Mouse (Mus musculus): ENCODE results near the gene Gpr18. TPM values are rescaled to one million over a fixed set of nuclear protein-coding genes. Genes with fewer than 3 reads are reported as not detected.

Gene Gpr18
- polyA plus RNA-seq, 1 experiment, result 0.26 TPM

DNA sequence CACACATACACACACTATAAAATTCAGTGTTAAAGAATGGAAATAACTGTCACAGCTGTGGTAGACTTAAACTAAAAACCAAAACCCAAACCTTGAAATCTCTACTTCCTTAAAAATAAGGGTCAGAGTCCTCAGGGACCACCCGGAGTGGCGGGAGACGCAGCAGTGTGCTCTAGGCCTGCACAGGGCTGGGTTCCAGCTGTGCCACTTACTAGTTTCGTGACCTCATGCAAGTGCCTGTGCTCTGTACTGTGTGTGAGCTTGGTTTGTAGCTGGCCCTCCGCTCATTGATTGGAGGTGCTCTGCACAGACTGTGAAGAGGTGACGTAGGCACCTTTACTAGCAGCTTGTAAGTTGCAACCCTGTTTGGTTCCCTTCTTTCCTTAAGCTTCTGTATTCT lies 5.7 kb downstream of the Gpr18 start:
- Histone ChIP-seq H3K4me1 (ENCODE audit: control insufficient read depth, insufficient read depth, low read length) (no peaks in the 10 kb centered on the region), H3K4me3 (ENCODE audit: control insufficient read depth, low read depth, low read length) (no peak overlapping the region), H3K36me3 (ENCODE audit: control insufficient read depth, insufficient read depth, low read length) (no peaks in the 10 kb centered on the region; the same call in 1 of the 2 replicates), H3K27me3 (ENCODE audit: control insufficient read depth, insufficient read depth, low read length) (no peaks in the 10 kb centered on the region), H3K27ac (ENCODE audit: control insufficient read depth, insufficient read depth, low read depth, low read length) (no peak overlapping the region)
- TF ChIP-seq CTCF (IDR thresholded peaks at IDR 0.05; ENCODE audit: control insufficient read depth, insufficient read depth, insufficient replicate concordance, low read depth, low read length) (no peak), POLR2A (IDR thresholded peaks at IDR 0.05; ENCODE audit: control insufficient read depth, low read depth, low read length) (no peak)

DNA sequence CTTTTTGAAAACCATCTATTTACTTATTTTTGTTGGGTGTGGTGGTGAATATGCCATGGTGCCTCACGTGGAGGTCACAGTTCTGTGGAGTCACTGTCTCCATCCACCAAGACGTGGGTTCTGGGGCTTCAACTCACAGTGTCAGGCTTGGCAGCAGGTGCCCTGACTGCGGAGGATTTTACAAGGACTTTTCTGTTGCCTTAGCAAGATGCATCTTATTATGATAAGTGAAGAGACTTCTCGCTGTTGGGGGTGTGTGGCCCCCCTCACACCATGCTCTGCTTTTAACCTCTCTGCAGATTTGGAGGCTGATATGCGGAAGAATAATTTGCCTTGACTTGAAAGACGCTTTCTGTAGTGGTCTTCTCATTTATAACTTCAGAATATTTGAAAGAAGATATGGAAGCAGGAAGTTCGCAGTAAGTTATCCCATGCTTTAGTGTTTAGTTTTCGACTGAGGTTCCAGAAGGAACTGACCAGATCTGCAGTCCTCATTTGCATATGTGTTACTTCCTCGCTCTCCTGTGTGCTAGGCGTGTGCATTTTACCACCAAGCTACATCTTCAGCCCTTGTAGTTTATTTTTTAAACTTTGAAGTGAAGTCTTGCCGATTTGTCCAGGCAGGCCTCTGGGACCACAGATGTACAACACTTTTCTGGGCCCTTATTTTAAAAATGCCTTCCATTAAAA lies 8.4 kb downstream of the Gpr18 start:
- TF ChIP-seq POLR2A (IDR thresholded peaks at IDR 0.05; ENCODE audit: control insufficient read depth, low read depth, low read length) (no peak), CTCF (IDR thresholded peaks at IDR 0.05; ENCODE audit: control insufficient read depth, insufficient read depth, insufficient replicate concordance, low read depth, low read length) (no peak)
- Histone ChIP-seq H3K4me1 (ENCODE audit: control insufficient read depth, insufficient read depth, low read length) (peaks cover 5% of the 10 kb centered on the region), H3K27ac (ENCODE audit: control insufficient read depth, insufficient read depth, low read depth, low read length) (no peak overlapping the region), H3K36me3 (ENCODE audit: control insufficient read depth, insufficient read depth, low read length) (no peaks in the 10 kb centered on the region; the same call in 1 of the 2 replicates), H3K27me3 (ENCODE audit: control insufficient read depth, insufficient read depth, low read length) (no peaks in the 10 kb centered on the region), H3K4me3 (ENCODE audit: control insufficient read depth, low read depth, low read length) (no peak overlapping the region)

DNA sequence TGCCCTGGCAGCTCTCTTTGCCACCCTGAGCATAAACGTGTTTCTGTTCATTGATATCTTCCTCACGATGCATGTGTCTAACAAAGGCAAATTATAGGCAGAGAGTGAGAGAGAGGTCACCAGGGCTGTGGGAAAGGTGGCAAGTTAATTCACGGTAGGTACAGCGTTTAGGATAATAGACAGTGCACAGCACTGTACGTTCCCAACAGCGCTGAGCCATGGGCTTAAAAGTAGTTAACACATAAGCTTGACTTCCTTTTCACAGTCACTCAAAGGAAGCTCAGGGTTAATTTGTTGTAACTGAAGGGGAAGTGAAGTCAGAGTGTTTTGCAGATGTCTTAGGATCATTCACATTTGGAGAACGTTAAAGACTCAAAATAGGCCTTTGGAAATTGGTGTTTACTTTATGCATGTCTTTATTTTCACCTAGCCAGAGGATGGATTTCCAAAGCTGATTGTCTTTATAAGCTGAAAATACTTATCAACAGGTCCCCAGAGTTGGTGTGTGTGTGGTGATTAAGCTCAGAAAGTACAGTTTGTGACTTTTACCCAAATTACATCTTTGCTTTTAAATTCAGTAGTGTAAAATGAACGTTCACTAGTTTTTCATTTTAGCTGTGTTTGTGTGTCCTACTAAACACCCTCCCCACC lies 9.1 kb downstream of the Gpr18 start:
- H3K36me3 ChIP-seq (ENCODE audit: control insufficient read depth, insufficient read depth, low read length), result no peaks in the 10 kb centered on the region; the same call in 1 of the 2 replicates
- TF ChIP-seq CTCF (IDR thresholded peaks at IDR 0.05; ENCODE audit: control insufficient read depth, insufficient read depth, insufficient replicate concordance, low read depth, low read length), result no peak
- no peak for TF ChIP-seq POLR2A (IDR thresholded peaks at IDR 0.05; ENCODE audit: control insufficient read depth, low read depth, low read length)
- H3K4me1 ChIP-seq (ENCODE audit: control insufficient read depth, insufficient read depth, low read length), result peaks cover 5% of the 10 kb centered on the region
- no peak overlapping the region for H3K4me3 ChIP-seq (ENCODE audit: control insufficient read depth, low read depth, low read length)
- H3K27me3 ChIP-seq (ENCODE audit: control insufficient read depth, insufficient read depth, low read length), result no peaks in the 10 kb centered on the region
- no peak overlapping the region for H3K27ac ChIP-seq (ENCODE audit: control insufficient read depth, insufficient read depth, low read depth, low read length)

DNA sequence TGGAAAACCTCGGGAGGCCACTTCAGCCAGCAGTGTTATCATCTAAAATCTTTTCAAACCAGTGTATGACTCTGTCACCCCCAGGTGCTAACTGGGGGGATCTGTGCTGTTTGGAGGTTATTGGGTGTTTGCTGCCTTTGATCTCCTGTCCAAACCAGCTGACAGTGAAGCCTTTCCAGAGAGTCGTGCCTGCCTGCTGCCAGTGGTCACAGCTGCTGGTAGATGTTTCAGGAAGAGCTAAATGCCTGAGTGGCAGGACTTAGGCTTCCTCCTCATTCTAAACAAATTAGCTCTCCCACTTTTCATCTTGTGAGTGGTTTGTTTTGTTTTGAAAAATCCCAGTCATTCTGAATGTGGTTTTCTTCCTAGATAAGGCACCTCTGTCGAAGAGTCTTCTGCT lies 10.8 kb downstream of the Gpr18 start:
- Histone ChIP-seq H3K36me3 (ENCODE audit: control insufficient read depth, insufficient read depth, low read length) (no peaks in the 10 kb centered on the region; the same call in 1 of the 2 replicates), H3K27ac (ENCODE audit: control insufficient read depth, insufficient read depth, low read depth, low read length) (no peak overlapping the region), H3K4me1 (ENCODE audit: control insufficient read depth, insufficient read depth, low read length) (peaks cover 5% of the 10 kb centered on the region), H3K4me3 (ENCODE audit: control insufficient read depth, low read depth, low read length) (no peak overlapping the region), H3K27me3 (ENCODE audit: control insufficient read depth, insufficient read depth, low read length) (no peaks in the 10 kb centered on the region)
- TF ChIP-seq CTCF (IDR thresholded peaks at IDR 0.05; ENCODE audit: control insufficient read depth, insufficient read depth, insufficient replicate concordance, low read depth, low read length) (no peak), POLR2A (IDR thresholded peaks at IDR 0.05; ENCODE audit: control insufficient read depth, low read depth, low read length) (no peak)

DNA sequence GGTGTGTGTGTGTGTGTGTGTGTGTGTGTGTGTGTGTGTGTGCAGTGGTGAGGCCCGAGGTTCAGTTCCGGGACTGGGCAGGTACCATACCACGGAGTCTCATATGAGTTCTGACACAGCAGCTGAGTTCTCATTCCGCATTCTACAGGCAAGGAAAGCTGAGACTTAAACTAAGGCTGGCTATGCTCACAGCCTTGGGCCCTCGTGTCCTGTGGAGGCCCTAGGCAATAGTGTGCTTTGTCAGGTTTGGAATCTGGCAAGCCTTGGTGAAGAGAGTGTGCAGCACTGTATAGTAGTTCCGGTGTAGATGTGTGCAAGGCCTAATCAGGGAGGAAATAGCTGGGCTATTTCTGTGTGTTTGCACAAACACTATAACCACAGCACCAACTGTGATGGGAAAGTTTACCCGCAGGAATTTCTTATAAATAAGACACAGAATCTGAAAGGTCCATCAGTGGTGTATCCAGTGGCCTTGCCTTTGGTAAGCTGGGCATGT lies 12.2 kb downstream of the Gpr18 start:
- no peak overlapping the region for H3K4me3 ChIP-seq (ENCODE audit: control insufficient read depth, low read depth, low read length)
- no peaks in the 10 kb centered on the region; the same call in 1 of the 2 replicates for H3K36me3 ChIP-seq (ENCODE audit: control insufficient read depth, insufficient read depth, low read length)
- H3K27me3 ChIP-seq (ENCODE audit: control insufficient read depth, insufficient read depth, low read length), result no peaks in the 10 kb centered on the region
- no peak for TF ChIP-seq POLR2A (IDR thresholded peaks at IDR 0.05; ENCODE audit: control insufficient read depth, low read depth, low read length)
- no peak for TF ChIP-seq CTCF (IDR thresholded peaks at IDR 0.05; ENCODE audit: control insufficient read depth, insufficient read depth, insufficient replicate concordance, low read depth, low read length)
- H3K4me1 ChIP-seq (ENCODE audit: control insufficient read depth, insufficient read depth, low read length), result peaks cover 5% of the 10 kb centered on the region
- H3K27ac ChIP-seq (ENCODE audit: control insufficient read depth, insufficient read depth, low read depth, low read length), result no peak overlapping the region

DNA sequence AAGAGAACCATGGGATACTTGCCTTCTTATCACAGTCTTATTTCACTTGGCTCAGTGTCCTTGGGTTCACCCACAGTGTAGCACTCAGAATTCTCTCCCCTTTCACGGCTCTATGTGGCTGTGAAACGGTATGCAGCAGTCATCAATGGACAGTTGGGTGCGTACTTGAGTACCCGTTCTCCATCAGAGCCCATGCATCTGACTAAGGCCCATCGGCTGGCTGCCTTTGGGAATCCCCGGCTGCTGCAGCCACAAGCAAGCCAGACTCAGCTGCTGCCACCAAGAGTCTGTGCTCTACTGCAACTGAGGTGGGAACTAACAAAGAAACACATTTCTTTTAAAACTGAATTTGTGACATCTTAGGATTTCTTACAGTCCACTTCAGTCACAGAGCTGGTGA lies 14.1 kb downstream of the Gpr18 start:
- TF ChIP-seq POLR2A (IDR thresholded peaks at IDR 0.05; ENCODE audit: control insufficient read depth, low read depth, low read length), result no peak
- TF ChIP-seq CTCF (IDR thresholded peaks at IDR 0.05; ENCODE audit: control insufficient read depth, insufficient read depth, insufficient replicate concordance, low read depth, low read length), result no peak
- Histone ChIP-seq H3K27ac (ENCODE audit: control insufficient read depth, insufficient read depth, low read depth, low read length) (no peak overlapping the region), H3K27me3 (ENCODE audit: control insufficient read depth, insufficient read depth, low read length) (no peaks in the 10 kb centered on the region), H3K4me3 (ENCODE audit: control insufficient read depth, low read depth, low read length) (no peak overlapping the region), H3K36me3 (ENCODE audit: control insufficient read depth, insufficient read depth, low read length) (no peaks in the 10 kb centered on the region; the same call in 1 of the 2 replicates), H3K4me1 (ENCODE audit: control insufficient read depth, insufficient read depth, low read length) (peaks cover 5% of the 10 kb centered on the region)

DNA sequence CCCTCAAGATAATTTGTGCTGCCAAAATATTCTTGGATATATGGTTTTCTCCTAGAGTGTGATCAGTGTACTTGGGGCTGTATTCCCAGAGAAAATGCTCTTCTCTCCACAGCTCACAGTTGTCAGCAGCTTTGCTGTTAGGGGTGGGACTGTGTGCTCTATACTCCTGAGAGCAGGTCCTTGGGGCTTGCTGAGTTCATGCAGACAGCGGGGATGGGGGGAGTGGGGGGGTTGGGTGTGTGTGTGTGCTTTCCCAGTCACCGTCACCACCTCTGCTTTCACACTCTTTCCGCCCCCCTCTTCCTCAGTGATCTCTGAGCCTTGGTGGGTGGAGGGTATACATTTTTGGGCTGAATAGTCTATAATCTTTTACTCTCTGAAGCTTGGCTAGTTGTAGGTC lies 16.5 kb downstream of the Gpr18 start:
- Histone ChIP-seq H3K36me3 (ENCODE audit: control insufficient read depth, insufficient read depth, low read length) (no peaks in the 10 kb centered on the region), H3K4me3 (ENCODE audit: control insufficient read depth, low read depth, low read length) (no peak overlapping the region), H3K27me3 (ENCODE audit: control insufficient read depth, insufficient read depth, low read length) (no peaks in the 10 kb centered on the region), H3K27ac (ENCODE audit: control insufficient read depth, insufficient read depth, low read depth, low read length) (no peak overlapping the region), H3K4me1 (ENCODE audit: control insufficient read depth, insufficient read depth, low read length) (peaks cover 5% of the 10 kb centered on the region)
- TF ChIP-seq POLR2A (IDR thresholded peaks at IDR 0.05; ENCODE audit: control insufficient read depth, low read depth, low read length) (no peak), CTCF (IDR thresholded peaks at IDR 0.05; ENCODE audit: control insufficient read depth, insufficient read depth, insufficient replicate concordance, low read depth, low read length) (no peak)

All from testis, adult 2 months (tissue).